Mouse (Mus musculus) small intestine, adult 2 months (tissue): Measurements from ENCODE around the gene Gm9918. TPM values are rescaled to one million over a fixed set of nuclear protein-coding genes. Genes with fewer than 3 reads are reported as not detected.

Experiments used
- H3K27ac ChIP-seq: fragments of 200-500 bp; 2 replicates; pipeline ENCODE4 v1.5.1; 2012; ENCODE audit warnings: low read depth, low read length, control low read depth, inconsistent platforms; ENCODE audit not compliant: insufficient read depth
- H3K27me3 ChIP-seq: fragments of 200-500 bp; 2 replicates; pipeline ENCODE4 v1.6.1; 2012; ENCODE audit warnings: mild to moderate bottlenecking, moderate library complexity, low read length, inconsistent platforms; ENCODE audit not compliant: control insufficient read depth, insufficient read depth
- H3K36me3 ChIP-seq: fragments of 200-500 bp; 2 replicates; pipeline ENCODE4 v1.6.1; 2012; ENCODE audit warnings: mild to moderate bottlenecking, low read length, control low read depth, inconsistent platforms; ENCODE audit not compliant: control insufficient read depth, insufficient read depth
- H3K4me1 ChIP-seq: fragments of 200-500 bp; 2 replicates; pipeline ENCODE4 v1.6.1; 2012; ENCODE audit warnings: low read length, inconsistent platforms, mixed read lengths; ENCODE audit not compliant: control insufficient read depth, insufficient read depth, insufficient read length
- H3K4me3 ChIP-seq: fragments of 200-500 bp; 2 replicates; pipeline ENCODE4 v1.5.1; 2012; ENCODE audit warnings: low read depth, mild to moderate bottlenecking, control low read depth, inconsistent platforms, low read length, moderate library complexity
- CTCF ChIP-seq: fragments of 200-500 bp; IDR thresholded peaks from 2 replicates; pipeline ENCODE4 v1.5.1; 2012; ENCODE audit warnings: low read depth, mild to moderate bottlenecking, control low read depth, inconsistent platforms, low read length, moderate library complexity, mixed read lengths; ENCODE audit not compliant: insufficient replicate concordance, insufficient read length; ENCODE audit errors: extremely low read depth
- POLR2A ChIP-seq: fragments of 200-500 bp; IDR thresholded peaks from 2 replicates; pipeline ENCODE4 v1.6.1; 2012; ENCODE audit warnings: low read depth, mild to moderate bottlenecking, control low read depth, inconsistent platforms, low read length, moderate library complexity
- WGBS: fragments of 180-500 bp; shearing (Covaris S2); methylation state at CpG from one replicate; pipeline ENCODE4 v1.1.7; 2018; 5-methylcytosine and 5-hydroxymethylcytosine counted together
- polyA plus RNA-seq: library from polyadenylated mRNA; depleted of rRNA; stranded (reverse); fragments of >200 nt; gene quantifications from 2 replicates; pipeline ENCODE4 v1.2.3, GENCODE M21; 2012

The Gm9918 gene
- polyA plus RNA-seq, 1 experiment = not detected

DNA sequence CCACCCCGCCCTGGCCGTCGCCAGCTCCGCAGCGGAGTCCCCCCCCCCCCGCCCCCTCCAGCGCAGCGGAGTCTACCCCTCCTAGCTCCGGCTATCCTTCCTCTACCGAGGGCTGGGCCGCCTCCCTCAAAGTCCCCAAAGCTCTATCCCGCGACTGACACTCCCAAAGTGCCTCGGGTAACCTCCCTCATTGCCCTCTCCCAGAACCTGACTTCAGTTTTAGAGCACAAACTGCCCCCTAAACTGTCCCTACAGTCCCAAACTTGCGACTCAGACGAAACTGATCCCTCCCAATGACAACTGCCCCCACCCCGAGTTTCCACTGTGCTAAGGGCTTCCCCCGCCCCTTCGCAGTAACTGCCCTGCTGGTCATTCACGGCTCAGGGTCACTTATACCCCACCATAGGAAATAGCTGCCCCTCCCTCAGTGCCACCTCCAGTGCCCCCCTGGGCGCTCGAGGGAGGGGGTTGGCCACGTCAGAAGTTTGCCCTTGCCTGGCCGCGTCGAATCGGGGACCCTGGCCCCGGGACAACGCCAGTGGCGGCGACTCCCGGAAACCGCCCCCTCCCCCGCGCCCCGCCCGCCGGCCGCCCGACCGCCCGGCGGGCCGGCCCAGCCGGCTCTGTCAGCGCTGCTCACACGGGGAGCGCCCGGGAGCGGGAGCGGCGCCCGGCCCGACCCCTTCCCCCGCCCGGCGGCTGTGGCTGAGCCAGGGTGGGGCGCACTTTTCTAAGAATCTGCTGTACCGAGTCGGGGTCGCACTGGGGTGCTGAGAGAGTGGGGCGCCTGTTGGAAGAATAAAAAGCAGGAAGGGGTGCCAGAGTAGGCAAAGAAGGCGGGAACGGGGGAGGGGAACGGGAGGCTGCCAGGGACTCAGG is 22.9 kb upstream of the Gm9918 start:
- Histone ChIP-seq H3K4me3 (peak overlapping the region; percentile 85), H3K27ac (peak overlapping the region; percentile 79)
- WGBS = 1% methylated on average over 63 of the region's 65 CpGs

DNA sequence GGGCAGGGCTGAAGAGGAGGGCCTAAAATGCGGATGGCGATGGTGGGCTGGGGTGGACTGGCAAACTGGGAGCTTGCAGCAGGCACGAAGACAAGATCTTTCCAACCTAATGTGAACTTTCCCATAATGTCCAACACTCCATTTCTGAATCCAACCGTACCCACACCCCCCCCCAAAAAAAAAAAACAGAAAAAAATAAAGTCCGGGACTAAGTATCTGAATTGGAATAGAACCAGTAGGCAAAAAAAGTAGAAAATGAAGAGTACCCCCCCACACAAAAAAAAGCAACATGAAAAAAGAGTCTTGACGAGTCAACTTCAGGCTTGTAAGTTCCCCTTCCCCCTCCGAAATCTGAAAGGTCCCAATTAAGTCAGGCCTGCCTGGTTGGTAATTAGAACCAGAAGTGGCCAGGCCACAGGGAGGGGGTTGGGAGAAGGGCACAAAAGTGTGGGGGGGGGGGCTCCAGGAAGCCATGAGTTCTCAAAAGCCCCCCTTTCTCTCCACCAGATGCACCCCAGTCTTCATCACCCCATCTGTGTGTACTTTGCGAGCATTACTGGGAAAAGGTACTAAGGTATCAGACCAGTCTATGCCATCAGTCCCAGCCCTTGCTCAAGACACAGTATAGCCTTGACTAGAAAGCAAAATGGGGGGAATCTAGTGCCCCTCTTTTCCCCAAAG is 22.1 kb upstream of the Gm9918 start:
- TF ChIP-seq POLR2A (no peak), CTCF (no peak)
- Histone ChIP-seq H3K4me3 (peak overlapping the region; percentile 85), H3K4me1 (peaks cover 11% of the 10 kb centered on the region), H3K27ac (peak overlapping the region; percentile 64), H3K27me3 (peaks cover 6% of the 10 kb centered on the region), H3K36me3 (no peaks in the 10 kb centered on the region)
- 17% methylated on average over 8 of the region's 8 CpGs for WGBS

More for the DNA sequence above, 22.9 kb upstream of the Gm9918 start:
- no peaks in the 10 kb centered on the region for H3K36me3 ChIP-seq
- 0 out of 2 replicates have a peak, but pooled peaks have one; percentile 8 for TF ChIP-seq POLR2A
- TF ChIP-seq CTCF = no peak; the same call in 1 of the 2 replicates
- peaks cover 6% of the 10 kb centered on the region for H3K27me3 ChIP-seq
- peaks cover 15% of the 10 kb centered on the region for H3K4me1 ChIP-seq

DNA sequence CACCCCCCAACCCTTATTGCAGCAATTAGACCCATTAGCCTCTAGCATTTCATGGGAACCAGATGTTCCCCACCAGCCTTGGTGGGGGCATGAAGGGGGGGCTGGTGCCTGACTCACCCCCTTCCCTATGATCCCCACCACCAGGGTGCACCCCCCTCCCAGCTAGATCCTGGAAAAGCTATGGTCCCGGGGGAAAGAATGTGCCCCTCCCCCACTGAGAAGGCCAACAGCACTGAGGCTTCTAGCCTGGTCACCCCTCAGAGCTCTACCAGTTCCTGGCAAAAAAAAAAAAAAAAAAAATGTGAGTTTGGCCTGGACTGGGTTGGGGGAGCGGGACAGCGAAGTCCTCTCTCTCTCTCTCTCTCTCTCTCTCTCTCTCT is 21.6 kb upstream of the Gm9918 start:
- TF ChIP-seq POLR2A (no peak), CTCF (no peak)
- Histone ChIP-seq H3K36me3 (no peaks in the 10 kb centered on the region), H3K4me1 (peaks cover 7% of the 10 kb centered on the region), H3K4me3 (no peak overlapping the region), H3K27ac (no peak overlapping the region), H3K27me3 (peaks cover 6% of the 10 kb centered on the region)
- WGBS = 35% methylated on average over 3 of the region's 3 CpGs

DNA sequence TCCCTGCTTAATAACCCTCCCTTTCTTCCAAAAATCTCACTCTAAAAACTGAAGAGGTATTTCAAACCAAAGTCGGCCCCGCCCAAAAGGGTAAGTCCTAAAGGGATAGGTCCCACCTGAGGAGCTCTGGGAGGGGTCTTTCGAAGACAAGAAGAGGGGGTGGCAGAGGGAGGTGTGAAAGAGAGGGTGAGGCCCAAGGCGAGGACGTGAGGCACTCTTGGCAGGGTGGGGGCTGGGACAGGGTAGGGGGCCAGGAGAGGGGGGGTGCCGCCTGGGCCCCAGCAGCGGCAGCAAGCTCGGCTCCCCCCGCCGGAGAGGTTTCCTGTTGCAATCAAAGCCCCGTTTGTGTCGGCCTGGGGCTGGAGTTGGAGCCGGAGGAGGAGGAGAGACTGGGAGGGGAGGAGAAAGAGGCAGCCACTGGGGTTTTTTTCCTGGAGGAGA is 21.1 kb upstream of the Gm9918 start:
- WGBS = 12% methylated on average over 13 of the region's 13 CpGs
- TF ChIP-seq POLR2A (no peak), CTCF (no peak)
- Histone ChIP-seq H3K4me3 (no peak overlapping the region), H3K27ac (no peak overlapping the region), H3K27me3 (peaks cover 6% of the 10 kb centered on the region), H3K4me1 (peaks cover 4% of the 10 kb centered on the region), H3K36me3 (no peaks in the 10 kb centered on the region)

DNA sequence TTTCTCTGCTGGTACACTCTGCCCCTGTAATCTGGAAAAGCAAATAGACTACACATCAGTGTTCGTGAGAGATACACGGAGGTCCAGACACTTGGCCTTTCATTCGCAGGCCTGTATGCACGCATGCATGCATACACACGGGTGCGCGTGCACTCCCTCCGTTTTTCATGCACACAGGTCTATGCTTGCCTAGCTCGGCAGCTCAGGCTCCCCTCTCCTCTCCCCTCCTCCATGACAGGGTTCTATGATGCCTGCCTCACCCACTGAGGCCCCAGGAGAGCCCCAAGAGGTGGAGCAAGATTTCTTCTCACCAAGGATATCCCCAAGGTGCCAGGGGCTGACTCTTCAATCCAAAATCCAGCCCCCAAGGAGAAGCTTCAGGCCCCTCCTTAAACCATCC is 20.4 kb upstream of the Gm9918 start:
- H3K36me3 ChIP-seq = no peaks in the 10 kb centered on the region
- peaks cover 6% of the 10 kb centered on the region for H3K27me3 ChIP-seq
- no peak overlapping the region for H3K27ac ChIP-seq
- peaks cover 4% of the 10 kb centered on the region for H3K4me1 ChIP-seq
- WGBS = 53% methylated on average over 9 of the region's 9 CpGs
- TF ChIP-seq CTCF (no peak), POLR2A (no peak)
- H3K4me3 ChIP-seq = no peak overlapping the region

DNA sequence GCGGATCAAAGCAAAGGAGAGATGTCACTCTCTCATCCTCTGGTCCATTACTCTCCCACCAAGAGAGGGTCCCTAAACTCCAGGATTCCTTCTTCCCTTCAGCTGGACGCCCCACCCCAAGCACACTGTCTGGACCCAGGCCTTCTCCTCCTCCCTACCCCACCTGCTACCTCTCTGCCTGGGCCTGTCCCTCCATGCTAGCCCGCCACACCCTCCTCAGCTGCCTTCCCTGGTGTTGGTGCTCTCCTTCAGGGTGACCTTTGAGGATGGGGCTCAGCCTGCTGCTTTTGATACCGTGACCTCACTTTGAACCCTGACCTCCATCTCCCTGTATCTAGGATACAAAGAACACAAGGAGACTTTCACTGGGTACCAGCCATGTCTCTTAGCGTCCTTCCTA is 19.8 kb upstream of the Gm9918 start:
- Histone ChIP-seq H3K4me1 (peaks cover 2% of the 10 kb centered on the region), H3K36me3 (no peaks in the 10 kb centered on the region), H3K27ac (no peak overlapping the region), H3K4me3 (no peak overlapping the region), H3K27me3 (peaks cover 6% of the 10 kb centered on the region)
- no peak for TF ChIP-seq POLR2A
- no peak for TF ChIP-seq CTCF
- 50% methylated on average over 5 of the region's 5 CpGs for WGBS

DNA sequence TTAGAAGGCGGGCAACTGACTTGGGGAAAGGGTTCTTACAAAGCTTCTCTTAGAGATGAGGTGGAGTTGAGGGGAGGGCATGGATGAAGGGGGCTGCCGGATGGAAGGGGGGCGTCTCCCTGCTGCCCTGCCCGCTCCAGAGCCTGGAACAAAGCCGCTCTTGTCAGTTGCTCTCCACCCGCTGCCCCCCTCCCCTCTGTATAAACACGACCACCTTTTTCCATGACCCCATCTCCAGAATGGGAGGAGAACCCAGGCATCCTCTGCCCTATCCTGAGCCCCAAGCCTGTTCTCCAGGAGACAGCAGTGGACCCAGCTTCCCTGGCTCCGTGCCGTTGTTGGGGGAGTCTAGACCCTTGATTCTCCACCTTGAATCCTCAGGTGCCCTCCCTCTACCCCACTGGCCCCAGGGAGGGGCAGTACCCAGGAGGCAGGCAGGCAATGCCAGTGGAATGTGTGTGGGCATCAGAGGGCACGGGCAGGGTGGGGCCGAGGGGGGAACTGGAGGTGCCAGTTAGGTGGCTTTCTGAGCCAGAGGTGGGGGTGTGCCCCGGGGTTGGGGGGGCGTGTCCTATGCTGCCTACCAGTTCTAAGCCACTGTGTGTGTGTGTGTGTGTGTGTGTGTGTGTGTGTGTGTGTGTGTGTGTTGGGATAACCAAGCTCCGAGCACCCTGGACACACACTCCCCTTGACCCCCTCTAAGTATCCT is 14.7 kb upstream of the Gm9918 start:
- no peaks in the 10 kb centered on the region for H3K36me3 ChIP-seq
- TF ChIP-seq POLR2A = no peak
- no peak for TF ChIP-seq CTCF
- WGBS = 56% methylated on average over 14 of the region's 14 CpGs
- peaks cover 14% of the 10 kb centered on the region for H3K27me3 ChIP-seq
- H3K4me1 ChIP-seq = peaks cover 3% of the 10 kb centered on the region
- H3K27ac ChIP-seq = no peak overlapping the region
- no peak overlapping the region for H3K4me3 ChIP-seq
